Mouse (Mus musculus) bone marrow, adult 2 months (tissue): ENCODE measurements around the gene Pign. TPM values are rescaled to one million over a fixed set of nuclear protein-coding genes. Genes with fewer than 3 reads are reported as not detected.

Experiments
- H3K27ac ChIP-seq: fragments of 200-500 bp; 2 replicates; pipeline ENCODE4 v1.5.1; 2012; ENCODE audit warnings: low read depth, mild to moderate bottlenecking, control low read depth, inconsistent platforms, low read length; ENCODE audit not compliant: control insufficient read depth, poor library complexity, insufficient read depth
- H3K4me1 ChIP-seq: fragments of 200-500 bp; 2 replicates; pipeline ENCODE4 v1.6.1; 2011; ENCODE audit warnings: low read length; ENCODE audit not compliant: control insufficient read depth, insufficient read depth
- H3K4me3 ChIP-seq: fragments of 200-500 bp; replicated peaks from 2 replicates; pipeline ENCODE3; 2011; ENCODE audit warnings: mild to moderate bottlenecking, low read depth, low read length, control low read depth; ENCODE audit not compliant: control insufficient read depth
- CTCF ChIP-seq: fragments of 200-500 bp; IDR thresholded peaks from 2 replicates; pipeline ENCODE4 v1.5.1; 2011; ENCODE audit warnings: low read length, control low read depth; ENCODE audit not compliant: control insufficient read depth, insufficient read depth
- POLR2A ChIP-seq: fragments of 200-500 bp; IDR thresholded peaks from 2 replicates; pipeline ENCODE4 v1.6.1; 2011; ENCODE audit warnings: low read depth, mild to moderate bottlenecking, control low read depth, low read length, borderline replicate concordance; ENCODE audit not compliant: control insufficient read depth
- whole genome bisulfite sequencing: fragments of 180-500 bp; shearing (Covaris S2); methylation state at CpG from one replicate; pipeline ENCODE4 v1.1.7; 2018; 5-methylcytosine and 5-hydroxymethylcytosine counted together
- polyA plus RNA-seq: library from polyadenylated mRNA; stranded (reverse); fragments of >200 nt; gene quantifications from 2 replicates; pipeline ENCODE4 v1.2.4, GENCODE M21; 2011; ENCODE audit warnings: low replicate concordance; ENCODE audit not compliant: missing spikeins, insufficient read depth, insufficient read length

Gene Pign
- polyA plus RNA-seq, 1 experiment, result 18.2 TPM

DNA sequence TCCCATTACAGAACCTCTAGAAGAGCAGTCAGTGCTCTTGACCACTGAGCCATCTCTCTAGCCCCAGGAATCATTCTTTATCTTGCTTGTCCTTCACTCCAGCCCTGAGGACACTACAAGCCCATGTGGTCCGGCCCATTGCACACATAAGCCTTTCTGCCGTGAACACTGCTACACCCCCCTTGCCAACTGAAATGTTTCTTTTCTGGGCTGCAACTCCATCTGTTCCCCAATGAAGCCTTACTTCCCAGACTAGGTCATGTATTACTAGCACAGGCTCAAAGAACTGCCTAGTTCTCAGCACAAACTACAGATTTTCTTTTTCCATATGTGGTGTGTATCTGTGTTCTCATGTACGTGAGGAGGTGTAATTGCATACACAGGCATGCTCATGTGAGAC is 174.0 kb downstream of the Pign start:
- no peak for TF ChIP-seq CTCF
- no peak for TF ChIP-seq POLR2A
- Histone ChIP-seq H3K4me1 (no peaks in the 10 kb centered on the region), H3K27ac (no peak overlapping the region), H3K4me3 (no peak overlapping the region)
- WGBS, result 78% methylated on average over 3 of the region's 3 CpGs

DNA sequence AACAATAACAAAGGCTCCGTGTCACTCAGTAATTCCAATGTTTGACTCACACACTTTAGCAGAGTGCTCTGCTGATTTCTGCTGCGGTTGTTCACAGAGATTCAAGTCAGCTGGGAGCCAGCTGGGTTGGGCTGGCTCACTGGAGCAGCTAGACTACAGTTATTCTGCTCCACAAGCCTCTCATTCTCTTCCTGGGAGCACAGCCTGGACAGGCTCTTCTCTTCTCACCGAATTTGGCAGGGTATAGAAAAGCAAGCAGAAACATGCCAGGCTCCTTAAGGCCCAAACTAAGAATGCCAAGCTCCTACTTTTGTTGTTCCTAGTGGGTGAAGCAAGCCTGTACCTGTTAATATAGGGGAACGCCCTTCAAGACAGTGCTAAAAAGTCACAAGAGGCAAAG is 176.4 kb downstream of the Pign start:
- no peak overlapping the region for H3K27ac ChIP-seq
- H3K4me3 ChIP-seq, result no peak overlapping the region
- no peaks in the 10 kb centered on the region for H3K4me1 ChIP-seq
- WGBS, result 73% methylated on average over 4 of the region's 4 CpGs
- TF ChIP-seq POLR2A (no peak), CTCF (no peak)

Other genes with a start within 250 kb of the Pign start
- gene Relch, start 184 bp upstream of the Pign start, polyA plus RNA-seq, result 15.2 and 25.6 TPM in 2 replicates
- gene Tnfrsf11a, start 117.0 kb upstream of the Pign start, polyA plus RNA-seq, result 0.38 and 0.90 TPM in 2 replicates